In genomic region chr4:7424081-7424480, GRCm38 (mm10) we compare ENCODE assay signal across 16 mouse cellular contexts.
"Had no signal": no experiment of that assay in that cellular context is flagged by ENCODE, and none has a peak within 500 bp of the region (broad histone marks: within the 10 kb centered on the region; RNA-seq: fewer than 3 reads in every experiment).

No protein-coding gene starts in this region.

- H3K9me3 ChIP-seq: midbrain, embryonic 10.5 days; midbrain, embryonic 12.5 days; midbrain, embryonic 15.5 days; neural tube, embryonic 13.5 days; neural tube, embryonic 15.5 days; stomach, embryonic 15.5 days had no signal

- H3K9ac ChIP-seq: lung, embryonic 14.5 days; midbrain, embryonic 12.5 days; midbrain, embryonic 15.5 days; neural tube, embryonic 13.5 days; neural tube, embryonic 15.5 days; stomach, embryonic 15.5 days had no signal

- H3K27me3 ChIP-seq: midbrain, embryonic 12.5 days; midbrain, embryonic 15.5 days; neural tube, embryonic 13.5 days; neural tube, embryonic 15.5 days; stomach, embryonic 15.5 days had no signal

- H3K27ac ChIP-seq: midbrain, embryonic 10.5 days; midbrain, embryonic 12.5 days; midbrain, embryonic 15.5 days; neural tube, embryonic 13.5 days; neural tube, embryonic 15.5 days; stomach, embryonic 15.5 days; stomach, postnatal 0 days had no signal

- H3K4me3 ChIP-seq: midbrain, embryonic 10.5 days; midbrain, embryonic 12.5 days; midbrain, embryonic 15.5 days; myocyte; neural tube, embryonic 13.5 days; neural tube, embryonic 15.5 days; stomach, embryonic 15.5 days had no signal

- DNase-seq: lung, adult 18-20 months; lung, embryonic 14.5 days; lung, postnatal 10 days; lung, postnatal 4 days; right cerebral cortex, postnatal 14 days; thymus, adult 2 months; thymus, postnatal 25 days; thymus, postnatal 4 days had no signal

- H3K4me2 ChIP-seq: lung, embryonic 14.5 days; midbrain, embryonic 12.5 days; midbrain, embryonic 15.5 days; neural tube, embryonic 13.5 days; neural tube, embryonic 15.5 days; stomach, embryonic 15.5 days had no signal

- H3K4me1 ChIP-seq: midbrain, embryonic 10.5 days; midbrain, embryonic 12.5 days; midbrain, embryonic 15.5 days; neural tube, embryonic 13.5 days; neural tube, embryonic 15.5 days; stomach, embryonic 15.5 days had no signal

- H3K36me3 ChIP-seq: midbrain, embryonic 10.5 days; midbrain, embryonic 12.5 days; midbrain, embryonic 15.5 days; neural tube, embryonic 13.5 days; neural tube, embryonic 15.5 days; stomach, embryonic 15.5 days had no signal
